Mouse (Mus musculus): Measurements from ENCODE around the gene Cbx4. TPM values are rescaled to one million over a fixed set of nuclear protein-coding genes. Genes with fewer than 3 reads are reported as not detected.

Gene Cbx4
- polyA plus RNA-seq, 1 experiment from 2014 or later = 16.3 TPM

DNA sequence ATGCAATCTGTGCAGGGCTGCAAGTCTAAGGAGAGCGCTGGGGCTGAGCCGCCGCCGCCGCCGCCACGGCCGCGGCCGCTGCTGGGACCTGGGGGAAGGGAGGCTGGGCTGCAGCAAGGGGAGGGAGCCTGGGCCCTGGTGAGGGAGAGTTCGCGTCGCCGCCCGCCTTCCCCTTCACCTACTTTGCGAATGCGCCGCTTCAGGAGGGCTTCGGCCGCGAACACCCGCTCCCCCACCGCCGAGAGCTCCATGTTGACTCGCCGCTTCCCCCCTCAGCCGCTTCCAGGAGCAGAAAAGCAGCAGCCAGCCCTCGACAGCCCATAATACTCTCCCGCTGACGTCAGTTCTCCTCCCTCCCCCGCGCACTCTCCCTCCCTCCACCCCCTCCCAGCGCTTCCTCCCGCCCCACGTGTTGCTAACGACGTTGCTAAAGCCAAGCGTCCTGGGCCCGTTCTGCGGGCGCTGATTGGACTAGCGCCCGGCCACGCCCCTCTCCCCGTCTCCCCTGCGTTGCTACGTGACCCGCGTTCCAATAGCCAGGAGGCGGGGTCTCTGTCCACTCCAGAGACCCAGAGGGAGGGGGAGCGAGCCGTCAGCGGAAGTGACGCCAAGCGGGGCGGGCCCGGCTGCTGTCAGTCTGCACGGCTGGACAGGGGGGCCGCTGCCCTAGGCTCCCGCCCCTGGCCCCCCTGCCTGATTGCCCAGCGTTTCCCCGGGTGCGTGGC lies 45.3 kb downstream of the Cbx4 start, which contains the start of gene Cbx8:
Cbx8 (minus strand) TSS at position 370 of the 725 bp plus-strand sequence.
- peak within 1 kb of the TSS; percentile 92 for H3K27ac ChIP-seq
- WGBS = under 1% methylated on average over 63 of the region's 63 CpGs
- peaks cover 76% of the 10 kb centered on the region for H3K27me3 ChIP-seq
- H3K4me1 ChIP-seq (replicated peaks) = peaks cover 75% of the 10 kb centered on the region
- no peaks in the 10 kb centered on the region for H3K9me3 ChIP-seq
- peaks cover 7% of the 10 kb centered on the region for H3K36me3 ChIP-seq
- peak within 1 kb of the TSS; percentile 93 for H3K9ac ChIP-seq (replicated peaks)
- peak within 1 kb of the TSS; percentile 88 for H3K4me2 ChIP-seq (replicated peaks)
- H3K4me3 ChIP-seq (replicated peaks) = peak within 1 kb of the TSS; percentile 80
- ATAC-seq = peak; percentile 88

DNA sequence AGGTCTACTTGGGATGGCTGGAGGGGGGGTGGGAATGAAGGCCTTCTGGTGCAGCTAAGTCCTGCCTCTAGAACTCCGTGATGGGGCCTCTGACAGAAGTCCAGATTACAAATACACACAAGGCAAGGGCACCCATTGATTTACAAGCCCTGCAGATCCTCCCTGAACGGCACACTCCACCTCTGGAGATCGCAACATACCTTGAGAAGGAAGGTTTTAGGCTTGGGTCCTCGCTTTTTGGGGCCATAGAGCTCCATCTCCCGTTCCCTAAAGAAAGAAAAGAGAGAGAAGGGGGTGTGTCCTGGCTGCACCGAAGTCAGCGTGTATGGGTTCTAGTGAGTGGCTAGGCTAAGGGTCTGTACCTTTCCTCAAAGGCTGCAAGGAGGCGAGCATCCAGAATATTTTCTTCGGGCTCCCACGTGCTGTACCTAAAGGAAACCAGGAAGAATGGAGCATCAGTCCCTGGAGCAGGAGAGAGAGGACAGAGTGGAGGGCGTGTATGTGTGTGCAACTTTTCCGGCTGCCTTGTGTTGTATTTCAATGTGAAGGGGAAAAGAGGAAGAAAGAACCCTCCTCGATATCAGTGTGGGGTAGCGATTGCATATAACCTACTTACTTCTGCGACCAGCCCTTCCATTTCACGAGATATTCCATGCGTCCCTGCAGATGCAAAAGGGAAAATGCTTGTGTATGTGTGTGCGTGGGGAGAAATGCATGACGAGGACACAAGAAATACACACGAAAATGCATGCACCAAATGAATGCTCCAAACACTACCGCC lies 46.1 kb downstream of the Cbx4 start:
- H3K27ac ChIP-seq = peak overlapping the region; percentile 92
- peak overlapping the region; percentile 93 for H3K9ac ChIP-seq (replicated peaks)
- no peak for ATAC-seq
- 4% methylated on average over 21 of the region's 21 CpGs for WGBS
- H3K9me3 ChIP-seq = no peaks in the 10 kb centered on the region
- peak overlapping the region; percentile 83 for H3K4me2 ChIP-seq (replicated peaks)
- H3K36me3 ChIP-seq = peaks cover 7% of the 10 kb centered on the region
- H3K4me1 ChIP-seq (replicated peaks) = peaks cover 81% of the 10 kb centered on the region
- H3K4me3 ChIP-seq (replicated peaks) = peak overlapping the region; percentile 80
- peaks cover 76% of the 10 kb centered on the region for H3K27me3 ChIP-seq

GRCm38 (mm10) chr11:119038744-119039484 lies 47.1 kb downstream of the Cbx4 start:
- WGBS = 29% methylated on average over 22 of the region's 22 CpGs
- peaks cover 7% of the 10 kb centered on the region for H3K36me3 ChIP-seq
- no peak overlapping the region for H3K27ac ChIP-seq
- H3K4me2 ChIP-seq (replicated peaks) = peak overlapping the region; percentile 83
- H3K9ac ChIP-seq (replicated peaks) = no peak overlapping the region; the same call in 1 of the 2 replicates
- no peaks in the 10 kb centered on the region for H3K9me3 ChIP-seq
- H3K4me1 ChIP-seq (replicated peaks) = peaks cover 81% of the 10 kb centered on the region
- no peak for ATAC-seq
- peak overlapping the region; percentile 3 for H3K4me3 ChIP-seq (replicated peaks)
- peaks cover 76% of the 10 kb centered on the region for H3K27me3 ChIP-seq

DNA sequence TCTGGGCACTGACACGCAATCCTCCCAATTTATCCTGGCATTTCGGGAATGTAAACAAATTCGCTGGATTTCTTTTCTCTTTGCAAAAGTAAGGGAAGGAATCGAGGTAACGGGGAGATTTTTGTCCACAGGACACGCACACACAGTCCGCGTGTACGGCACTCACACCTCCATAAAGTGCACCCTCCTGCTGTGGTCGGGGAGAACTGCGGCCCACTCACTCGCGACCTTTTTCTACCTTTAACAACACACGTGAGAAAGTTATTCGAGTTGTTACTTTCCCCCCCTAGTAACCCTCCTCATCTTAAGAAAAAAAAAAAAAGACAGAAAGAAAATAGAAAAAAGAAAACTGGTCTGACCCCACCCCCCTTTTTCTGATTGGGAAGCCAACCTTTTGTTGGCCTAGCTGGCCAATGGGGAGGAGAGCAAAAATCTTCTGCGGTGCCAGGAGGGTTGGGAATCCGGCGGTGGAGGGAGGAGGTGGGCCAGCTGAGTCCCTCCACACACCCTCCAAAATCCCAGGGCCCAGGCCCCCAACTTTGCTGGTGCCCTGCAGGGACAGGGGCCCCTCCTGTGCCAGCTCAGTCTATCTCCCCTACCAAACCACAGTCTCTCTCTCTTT lies 48.1 kb downstream of the Cbx4 start:
- Histone ChIP-seq H3K27me3 (peaks cover 69% of the 10 kb centered on the region), H3K9me3 (no peaks in the 10 kb centered on the region), H3K9ac (replicated peaks) (no peak overlapping the region), H3K4me3 (replicated peaks) (peak overlapping the region; percentile 47), H3K27ac (no peak overlapping the region), H3K4me2 (replicated peaks) (peak overlapping the region; percentile 83), H3K4me1 (replicated peaks) (peaks cover 86% of the 10 kb centered on the region), H3K36me3 (peaks cover 7% of the 10 kb centered on the region)
- 3% methylated on average over 18 of the region's 18 CpGs for WGBS
- no peak for ATAC-seq

DNA sequence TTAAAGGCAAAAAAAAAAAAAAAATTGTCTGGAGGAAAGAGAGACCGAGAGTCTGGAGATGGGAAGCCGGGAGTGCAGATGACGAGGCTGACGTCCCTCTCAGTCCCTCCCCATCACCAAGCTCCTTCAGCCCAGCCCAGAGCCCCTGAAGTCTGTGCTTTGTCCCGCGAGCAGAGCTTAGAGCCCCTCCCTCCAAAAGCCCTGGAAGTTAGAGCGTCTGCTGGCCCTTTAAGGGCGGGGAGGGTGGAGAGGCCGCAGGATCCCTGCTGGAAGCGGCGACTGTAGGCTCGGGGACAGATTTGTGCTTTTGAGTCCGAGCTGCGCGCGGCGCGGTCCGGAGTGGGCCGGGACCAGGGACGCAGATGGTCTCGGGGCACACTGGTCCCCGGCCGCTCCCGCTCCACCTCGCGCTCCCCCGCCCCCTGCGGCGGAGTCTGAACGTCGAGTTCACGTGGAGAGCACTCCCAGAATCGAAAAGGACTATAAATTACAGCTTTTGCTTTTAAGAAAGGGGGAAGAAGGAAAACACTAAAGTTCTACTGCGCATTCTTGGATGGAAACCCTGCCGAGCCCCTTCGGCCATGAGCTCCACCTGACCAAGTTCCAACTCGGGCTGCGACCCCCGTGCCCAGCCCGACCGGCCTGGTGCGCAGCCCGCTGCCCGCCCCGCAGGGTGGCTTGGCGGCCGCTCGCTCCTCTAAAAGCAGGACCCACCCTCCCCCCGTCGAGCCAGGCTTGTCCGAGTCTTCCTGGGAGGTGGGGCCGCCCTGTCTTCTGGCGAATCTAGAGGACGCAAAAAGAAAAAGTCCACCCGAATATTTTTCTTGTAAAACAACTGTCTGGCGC lies 48.9 kb downstream of the Cbx4 start:
- H3K9ac ChIP-seq (replicated peaks) = peak overlapping the region; percentile 65
- H3K27ac ChIP-seq = no peak overlapping the region
- peak overlapping the region; percentile 83 for H3K4me2 ChIP-seq (replicated peaks)
- H3K9me3 ChIP-seq = no peaks in the 10 kb centered on the region
- 1% methylated on average over 57 of the region's 57 CpGs for WGBS
- no peak for ATAC-seq
- H3K4me1 ChIP-seq (replicated peaks) = peaks cover 79% of the 10 kb centered on the region
- H3K4me3 ChIP-seq (replicated peaks) = peak overlapping the region; percentile 47
- peaks cover 61% of the 10 kb centered on the region for H3K27me3 ChIP-seq
- peaks cover 7% of the 10 kb centered on the region for H3K36me3 ChIP-seq

DNA sequence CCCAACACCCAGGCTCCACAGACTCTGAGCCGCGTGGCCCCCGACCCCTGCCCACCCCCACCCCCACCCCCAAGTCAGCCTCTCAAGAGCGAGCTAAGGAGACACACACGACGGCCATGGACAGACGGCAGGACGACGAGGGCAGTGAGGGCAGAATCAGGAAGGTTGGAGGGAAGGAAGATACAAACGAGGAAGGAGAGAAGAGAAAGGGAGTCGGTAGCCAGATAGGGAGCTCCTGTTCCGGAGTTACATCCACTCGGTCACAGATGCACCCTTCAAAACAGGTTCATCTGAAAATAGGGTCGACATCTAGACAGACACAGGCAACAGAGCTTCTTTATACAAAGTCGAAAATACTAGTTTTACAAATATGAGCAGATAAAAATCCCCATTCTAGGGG lies 49.6 kb downstream of the Cbx4 start:
- Histone ChIP-seq H3K4me2 (replicated peaks) (peak overlapping the region; percentile 83; the same call in 1 of the 2 replicates), H3K27ac (no peak overlapping the region), H3K9me3 (no peaks in the 10 kb centered on the region), H3K36me3 (peaks cover 7% of the 10 kb centered on the region), H3K4me3 (replicated peaks) (peak overlapping the region; percentile 47), H3K4me1 (replicated peaks) (peaks cover 72% of the 10 kb centered on the region), H3K9ac (replicated peaks) (no peak overlapping the region), H3K27me3 (peaks cover 56% of the 10 kb centered on the region)
- 3% methylated on average over 15 of the region's 15 CpGs for WGBS
- no peak for ATAC-seq

- no peak for ATAC-seq
- peaks cover 10% of the 10 kb centered on the region for H3K36me3 ChIP-seq
- no peak overlapping the region for H3K9ac ChIP-seq (replicated peaks)
- H3K4me2 ChIP-seq (replicated peaks) = peak overlapping the region; percentile 48
- H3K9me3 ChIP-seq = no peaks in the 10 kb centered on the region
- no peak overlapping the region for H3K27ac ChIP-seq
- WGBS = under 1% methylated on average over 21 of the region's 21 CpGs
- H3K4me3 ChIP-seq (replicated peaks) = peak overlapping the region; percentile 23
- H3K27me3 ChIP-seq = peaks cover 56% of the 10 kb centered on the region
- H3K4me1 ChIP-seq (replicated peaks) = peaks cover 71% of the 10 kb centered on the region
Measured at GRCm38 (mm10) chr11:119035686-119036165, 50.3 kb downstream of the Cbx4 start.

- no peak overlapping the region for H3K27ac ChIP-seq
- H3K4me2 ChIP-seq (replicated peaks) = peak overlapping the region; percentile 48
- no peak for ATAC-seq
- no peaks in the 10 kb centered on the region for H3K9me3 ChIP-seq
- WGBS = 2% methylated on average over 21 of the region's 21 CpGs
- peaks cover 69% of the 10 kb centered on the region for H3K4me1 ChIP-seq (replicated peaks)
- peaks cover 16% of the 10 kb centered on the region for H3K36me3 ChIP-seq
- H3K4me3 ChIP-seq (replicated peaks) = peak overlapping the region; percentile 23
- H3K27me3 ChIP-seq = peaks cover 56% of the 10 kb centered on the region
- H3K9ac ChIP-seq (replicated peaks) = no peak overlapping the region
Measured at GRCm38 (mm10) chr11:119035094-119035685, 50.8 kb downstream of the Cbx4 start.

GRCm38 (mm10) chr11:119034635-119035034 lies 51.4 kb downstream of the Cbx4 start:
- Histone ChIP-seq H3K4me3 (replicated peaks) (peak overlapping the region; percentile 23), H3K9me3 (no peaks in the 10 kb centered on the region), H3K4me1 (replicated peaks) (peaks cover 65% of the 10 kb centered on the region), H3K27me3 (peaks cover 56% of the 10 kb centered on the region), H3K4me2 (replicated peaks) (peak overlapping the region; percentile 48), H3K36me3 (peaks cover 21% of the 10 kb centered on the region), H3K27ac (no peak overlapping the region), H3K9ac (replicated peaks) (no peak overlapping the region; the same call in 1 of the 2 replicates)
- ATAC-seq = peak; percentile 28; the same call in 1 of the 2 replicates
- WGBS = 3% methylated on average over 19 of the region's 19 CpGs

- no peak overlapping the region for H3K27ac ChIP-seq
- peak; percentile 49; the same call in 1 of the 2 replicates for ATAC-seq
- WGBS = 2% methylated on average over 26 of the region's 26 CpGs
- H3K27me3 ChIP-seq = peaks cover 52% of the 10 kb centered on the region
- H3K9ac ChIP-seq (replicated peaks) = no peak overlapping the region; the same call in 1 of the 2 replicates
- peak overlapping the region; percentile 23 for H3K4me3 ChIP-seq (replicated peaks)
- H3K4me2 ChIP-seq (replicated peaks) = peak overlapping the region; percentile 48
- H3K9me3 ChIP-seq = no peaks in the 10 kb centered on the region
- H3K36me3 ChIP-seq = peaks cover 27% of the 10 kb centered on the region
- peaks cover 65% of the 10 kb centered on the region for H3K4me1 ChIP-seq (replicated peaks)
Measured at GRCm38 (mm10) chr11:119033874-119034558, 52.0 kb downstream of the Cbx4 start.
